Mouse (Mus musculus): ENCODE data around the gene Fbxw9. TPM values are rescaled to one million over a fixed set of nuclear protein-coding genes. Genes with fewer than 3 reads are reported as not detected.

Gene Fbxw9
- polyA plus RNA-seq, 1 experiment from 2014 or later = 20.4 TPM

DNA sequence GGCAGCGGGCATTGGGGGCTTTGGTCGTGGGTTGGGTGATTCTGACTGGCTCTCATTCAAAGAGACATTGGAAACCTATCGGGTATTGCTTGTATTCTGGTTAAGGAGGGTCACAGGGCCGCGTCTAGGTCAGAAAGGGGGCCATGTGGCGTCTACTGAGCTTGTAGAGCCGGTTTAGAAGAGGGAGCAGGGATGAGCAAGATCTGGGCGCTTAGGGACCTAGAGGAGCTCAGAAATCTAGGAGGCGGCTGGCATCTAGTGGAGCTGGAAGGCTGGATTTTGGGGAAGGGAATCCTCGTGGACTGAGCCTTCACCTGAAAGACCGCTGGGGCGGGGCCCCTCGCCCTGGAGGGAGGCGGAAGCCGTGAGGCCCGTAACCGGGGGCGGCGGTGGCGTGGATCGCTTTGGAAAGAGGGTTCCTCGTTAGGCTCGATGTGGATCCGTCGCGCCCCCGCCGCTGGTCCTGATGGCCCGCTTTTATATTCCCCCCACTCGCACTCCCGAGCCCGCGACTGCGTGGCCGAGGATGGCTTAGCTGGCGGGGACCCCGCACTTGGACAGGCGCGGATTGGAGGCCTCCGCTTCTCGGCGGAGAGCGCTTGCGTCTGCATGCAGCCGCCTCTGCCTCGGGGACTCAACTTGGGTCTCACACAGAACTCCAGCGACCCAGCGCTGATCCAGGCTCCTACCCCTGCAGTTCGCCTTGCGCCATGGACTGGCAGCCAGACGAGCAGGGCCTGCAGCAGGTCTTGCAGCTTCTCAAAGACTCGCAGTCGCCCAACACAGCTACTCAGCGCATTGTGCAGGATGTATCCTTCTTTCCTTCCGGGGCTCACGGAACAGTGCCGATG, 21.9 kb upstream of the Fbxw9 start:
- H3K9me3 ChIP-seq (replicated peaks; ENCODE audit: control insufficient read depth, low read length) = no peaks in the 10 kb centered on the region
- DNase-seq (ENCODE audit: low spot score) = peak; percentile 58

DNA sequence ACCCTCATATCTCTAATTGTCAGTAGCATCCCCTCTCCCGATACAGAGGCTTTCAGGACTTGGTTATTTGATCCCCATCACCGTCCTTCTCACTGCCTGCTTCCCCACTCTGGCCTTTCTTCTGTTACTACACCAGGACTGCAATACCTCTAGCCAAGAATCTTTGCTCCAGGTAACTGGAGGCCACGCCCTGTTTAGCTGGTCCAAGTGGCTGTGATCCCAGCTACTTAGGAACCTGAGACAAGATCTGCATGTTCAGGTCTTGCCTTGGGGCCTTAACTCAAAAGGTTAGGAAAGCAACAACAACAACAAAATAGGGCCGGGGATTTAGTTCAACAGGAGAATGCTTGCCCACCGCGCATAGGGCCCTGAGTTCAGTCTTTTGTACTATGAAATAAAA, 16.2 kb upstream of the Fbxw9 start:
- Histone ChIP-seq H3K4me1 (ENCODE audit: control insufficient read depth, insufficient read depth, low read length) (no peaks in the 10 kb centered on the region; the same call in 1 of the 2 replicates), H3K27me3 (ENCODE audit: control insufficient read depth, insufficient read depth, low read length) (no peaks in the 10 kb centered on the region), H3K27ac (replicated peaks; ENCODE audit: low read depth, low read length) (no peak overlapping the region), H3K9me3 (replicated peaks; ENCODE audit: control insufficient read depth, low read length) (no peaks in the 10 kb centered on the region), H3K4me3 (ENCODE audit: low read depth, low read length) (no peak overlapping the region), H3K9ac (replicated peaks; ENCODE audit: low read length) (no peak overlapping the region), H3K4me2 (ENCODE audit: low read depth, low read length) (no peak overlapping the region), H3K36me3 (replicated peaks; ENCODE audit: control insufficient read depth, insufficient read depth, low read depth, low read length) (peaks cover 31% of the 10 kb centered on the region)
- DNase-seq (ENCODE audit: low spot score) (no peak), ATAC-seq (replicated peaks; ENCODE audit: insufficient number of reproducible peaks, low FRiP score, low TSS enrichment, low read depth) (no peak)
- WGBS = 89% methylated on average over 6 of the region's 6 CpGs

More for the DNA sequence above, 21.9 kb upstream of the Fbxw9 start:
- Histone ChIP-seq H3K4me3 (ENCODE audit: low read depth, low read length) (peak overlapping the region; percentile 83), H3K4me2 (ENCODE audit: low read depth, low read length) (peak overlapping the region; percentile 84), H3K9ac (replicated peaks; ENCODE audit: low read length) (peak overlapping the region; percentile 92), H3K27me3 (ENCODE audit: control insufficient read depth, insufficient read depth, low read length) (no peaks in the 10 kb centered on the region), H3K36me3 (replicated peaks; ENCODE audit: control insufficient read depth, insufficient read depth, low read depth, low read length) (peaks cover 4% of the 10 kb centered on the region), H3K4me1 (ENCODE audit: control insufficient read depth, insufficient read depth, low read length) (peaks cover 3% of the 10 kb centered on the region), H3K27ac (replicated peaks; ENCODE audit: low read depth, low read length) (peak overlapping the region; percentile 99)
- ATAC-seq (replicated peaks; ENCODE audit: insufficient number of reproducible peaks, low FRiP score, low TSS enrichment, low read depth) = peak; percentile 15
- under 1% methylated on average over 56 of the region's 57 CpGs for WGBS

GRCm38 (mm10) chr8:85057367-85057766, 2.5 kb upstream of the Fbxw9 start:
- H3K36me3 ChIP-seq (replicated peaks; ENCODE audit: control insufficient read depth, insufficient read depth, low read depth, low read length) = peaks cover 10% of the 10 kb centered on the region; the same call in 1 of the 2 replicates
- WGBS = 86% methylated on average over 7 of the region's 7 CpGs

DNA sequence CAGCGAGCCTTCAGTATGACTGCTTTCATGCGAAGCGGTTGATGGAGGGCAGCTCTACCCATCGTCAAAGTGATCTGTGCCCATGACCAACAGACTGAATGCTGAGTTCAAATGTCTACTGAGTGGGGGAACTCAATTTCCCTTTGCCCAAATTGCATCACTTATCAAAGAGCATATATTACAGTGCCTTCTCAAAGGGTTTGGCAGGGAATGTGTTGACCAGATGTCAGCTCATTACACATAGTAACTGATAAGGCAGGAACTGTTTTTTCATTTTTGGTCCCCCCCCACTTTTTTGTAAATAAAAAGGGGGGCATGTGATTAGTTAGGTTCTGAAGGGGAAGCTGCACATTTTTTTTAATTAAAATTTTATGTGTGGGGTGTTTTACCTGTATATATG, 2.7 kb downstream of the Fbxw9 start:
- WGBS = 97% methylated on average over 4 of the region's 4 CpGs
- no peaks in the 10 kb centered on the region for H3K36me3 ChIP-seq (replicated peaks; ENCODE audit: control insufficient read depth, insufficient read depth, low read depth, low read length)

More at GRCm38 (mm10) chr8:85057367-85057766, 2.5 kb upstream of the Fbxw9 start:
- no peak overlapping the region for H3K4me2 ChIP-seq (ENCODE audit: low read depth, low read length)
- DNase-seq (ENCODE audit: low spot score) = no peak
- H3K9ac ChIP-seq (replicated peaks; ENCODE audit: low read length) = no peak overlapping the region
- H3K9me3 ChIP-seq (replicated peaks; ENCODE audit: control insufficient read depth, low read length) = no peaks in the 10 kb centered on the region
- H3K27me3 ChIP-seq (ENCODE audit: control insufficient read depth, insufficient read depth, low read length) = no peaks in the 10 kb centered on the region
- H3K4me3 ChIP-seq (ENCODE audit: low read depth, low read length) = no peak overlapping the region
- no peak overlapping the region for H3K27ac ChIP-seq (replicated peaks; ENCODE audit: low read depth, low read length)
- ATAC-seq (replicated peaks; ENCODE audit: insufficient number of reproducible peaks, low FRiP score, low TSS enrichment, low read depth) = no peak
- 0 out of 2 replicates have a peak, but pooled peaks cover 2% of the 10 kb centered on the region for H3K4me1 ChIP-seq (ENCODE audit: control insufficient read depth, insufficient read depth, low read length)

DNA sequence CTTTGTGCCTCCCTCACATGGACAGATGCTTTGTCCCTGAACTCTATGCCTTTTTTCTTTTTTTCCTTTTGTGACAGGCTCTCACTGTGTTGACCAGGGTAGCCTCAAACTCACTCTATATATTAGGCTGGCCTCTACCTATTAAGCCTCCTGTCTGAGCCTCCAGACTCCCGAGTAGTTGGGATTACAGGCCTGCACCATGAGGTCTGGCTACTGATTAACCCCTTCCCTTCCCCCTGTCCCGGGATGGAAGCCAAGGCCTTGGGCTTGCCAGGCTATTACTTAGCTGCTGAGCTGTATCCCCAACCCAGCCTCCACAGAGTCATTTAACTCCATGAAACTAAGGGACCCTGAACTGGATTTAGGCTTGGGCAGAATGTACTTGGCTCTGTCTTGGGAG, 5.4 kb downstream of the Fbxw9 start:
- ATAC-seq (replicated peaks; ENCODE audit: insufficient number of reproducible peaks, low FRiP score, low TSS enrichment, low read depth) = no peak
- DNase-seq (ENCODE audit: low spot score) = no peak
- H3K4me1 ChIP-seq (ENCODE audit: control insufficient read depth, insufficient read depth, low read length) = 0 out of 2 replicates have a peak, but pooled peaks cover 2% of the 10 kb centered on the region
- H3K4me2 ChIP-seq (ENCODE audit: low read depth, low read length) = no peak overlapping the region
- H3K4me3 ChIP-seq (ENCODE audit: low read depth, low read length) = no peak overlapping the region
- no peaks in the 10 kb centered on the region for H3K36me3 ChIP-seq (replicated peaks; ENCODE audit: control insufficient read depth, insufficient read depth, low read depth, low read length)
- 56% methylated on average over 2 of the region's 2 CpGs for WGBS
- H3K27me3 ChIP-seq (ENCODE audit: control insufficient read depth, insufficient read depth, low read length) = no peaks in the 10 kb centered on the region
- H3K27ac ChIP-seq (replicated peaks; ENCODE audit: low read depth, low read length) = no peak overlapping the region
- no peak overlapping the region for H3K9ac ChIP-seq (replicated peaks; ENCODE audit: low read length)
- no peaks in the 10 kb centered on the region for H3K9me3 ChIP-seq (replicated peaks; ENCODE audit: control insufficient read depth, low read length)

More for the DNA sequence above, 2.7 kb downstream of the Fbxw9 start:
- DNase-seq (ENCODE audit: low spot score) (no peak), ATAC-seq (replicated peaks; ENCODE audit: insufficient number of reproducible peaks, low FRiP score, low TSS enrichment, low read depth) (no peak)
- H3K27ac ChIP-seq (replicated peaks; ENCODE audit: low read depth, low read length) = no peak overlapping the region
- H3K4me2 ChIP-seq (ENCODE audit: low read depth, low read length) = no peak overlapping the region
- H3K9ac ChIP-seq (replicated peaks; ENCODE audit: low read length) = no peak overlapping the region
- H3K4me3 ChIP-seq (ENCODE audit: low read depth, low read length) = no peak overlapping the region
- 0 out of 2 replicates have a peak, but pooled peaks cover 2% of the 10 kb centered on the region for H3K4me1 ChIP-seq (ENCODE audit: control insufficient read depth, insufficient read depth, low read length)
- H3K9me3 ChIP-seq (replicated peaks; ENCODE audit: control insufficient read depth, low read length) = no peaks in the 10 kb centered on the region
- no peaks in the 10 kb centered on the region for H3K27me3 ChIP-seq (ENCODE audit: control insufficient read depth, insufficient read depth, low read length)

- Histone ChIP-seq H3K9me3 (replicated peaks; ENCODE audit: control insufficient read depth, low read length) (no peaks in the 10 kb centered on the region), H3K4me2 (ENCODE audit: low read depth, low read length) (no peak overlapping the region; the same call in 1 of the 2 replicates), H3K9ac (replicated peaks; ENCODE audit: low read length) (no peak overlapping the region), H3K36me3 (replicated peaks; ENCODE audit: control insufficient read depth, insufficient read depth, low read depth, low read length) (no peaks in the 10 kb centered on the region), H3K4me1 (ENCODE audit: control insufficient read depth, insufficient read depth, low read length) (no peaks in the 10 kb centered on the region), H3K27me3 (ENCODE audit: control insufficient read depth, insufficient read depth, low read length) (no peaks in the 10 kb centered on the region), H3K27ac (replicated peaks; ENCODE audit: low read depth, low read length) (no peak overlapping the region), H3K4me3 (ENCODE audit: low read depth, low read length) (no peak overlapping the region)
- ATAC-seq (replicated peaks; ENCODE audit: insufficient number of reproducible peaks, low FRiP score, low TSS enrichment, low read depth) (no peak), DNase-seq (ENCODE audit: low spot score) (no peak)
- 98% methylated on average over 2 of the region's 2 CpGs for WGBS
Observed at GRCm38 (mm10) chr8:85067155-85067554, 7.3 kb downstream of the Fbxw9 start.

DNA sequence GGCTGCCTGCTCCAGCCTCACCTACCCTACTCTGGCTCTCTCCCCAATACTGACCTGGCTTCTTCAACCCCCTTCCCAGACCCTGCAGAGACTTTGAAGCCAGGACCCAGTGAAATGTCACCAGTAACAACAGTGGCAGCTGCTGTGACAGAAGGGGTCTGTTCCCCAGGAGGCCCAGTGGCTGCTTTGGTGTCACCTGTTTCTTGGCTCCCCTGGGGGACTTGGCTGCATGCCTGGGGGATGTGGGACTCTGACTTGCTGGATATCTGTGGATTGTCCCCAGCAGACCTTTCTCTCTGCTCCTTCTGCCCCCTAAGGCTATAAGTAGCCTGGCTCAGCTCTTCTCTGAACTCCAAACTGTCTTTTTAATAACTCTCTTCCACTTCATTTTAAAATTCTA, 8.1 kb downstream of the Fbxw9 start, which contains the start of gene Gm5741:
Gene Gm5741, minus strand, starts transcription at position 1 of the 400 bp plus-strand sequence.
- H3K4me1 ChIP-seq (ENCODE audit: control insufficient read depth, insufficient read depth, low read length) = no peaks in the 10 kb centered on the region
- H3K27ac ChIP-seq (replicated peaks; ENCODE audit: low read depth, low read length) = no peak within 1 kb of the TSS
- H3K27me3 ChIP-seq (ENCODE audit: control insufficient read depth, insufficient read depth, low read length) = no peaks in the 10 kb centered on the region
- no peaks in the 10 kb centered on the region for H3K36me3 ChIP-seq (replicated peaks; ENCODE audit: control insufficient read depth, insufficient read depth, low read depth, low read length)
- no peak for ATAC-seq (replicated peaks; ENCODE audit: insufficient number of reproducible peaks, low FRiP score, low TSS enrichment, low read depth)
- H3K9me3 ChIP-seq (replicated peaks; ENCODE audit: control insufficient read depth, low read length) = no peaks in the 10 kb centered on the region
- DNase-seq (ENCODE audit: low spot score) = no peak
- no peak within 1 kb of the TSS for H3K9ac ChIP-seq (replicated peaks; ENCODE audit: low read length)
- H3K4me2 ChIP-seq (ENCODE audit: low read depth, low read length) = no peak within 1 kb of the TSS; the same call in 1 of the 2 replicates
- no peak within 1 kb of the TSS for H3K4me3 ChIP-seq (ENCODE audit: low read depth, low read length)

DNA sequence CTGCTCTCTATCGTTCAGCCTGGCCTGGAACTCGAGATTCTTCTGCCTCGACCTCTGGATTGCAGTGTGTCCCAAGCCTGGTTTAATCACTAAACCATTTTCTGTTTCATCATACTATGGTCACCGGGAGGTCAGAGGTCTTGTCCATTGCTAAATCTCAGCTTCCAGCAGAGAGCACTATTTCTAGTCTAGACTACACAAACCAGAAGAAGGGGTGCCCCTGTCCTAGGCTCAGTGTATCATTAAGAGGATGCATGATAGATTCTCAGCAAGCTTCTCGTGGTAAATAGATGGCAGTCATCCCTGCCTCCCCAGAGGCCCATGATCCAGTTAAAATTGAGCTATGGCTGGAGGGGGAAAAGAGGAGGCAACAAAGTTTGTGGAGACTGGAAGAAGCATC, 11.2 kb downstream of the Fbxw9 start:
- Histone ChIP-seq H3K27ac (replicated peaks; ENCODE audit: low read depth, low read length) (peak overlapping the region; percentile 93; the same call in 1 of the 2 replicates), H3K9me3 (replicated peaks; ENCODE audit: control insufficient read depth, low read length) (no peaks in the 10 kb centered on the region), H3K4me2 (ENCODE audit: low read depth, low read length) (peak overlapping the region; percentile 68), H3K36me3 (replicated peaks; ENCODE audit: control insufficient read depth, insufficient read depth, low read depth, low read length) (no peaks in the 10 kb centered on the region; the same call in 1 of the 2 replicates), H3K27me3 (ENCODE audit: control insufficient read depth, insufficient read depth, low read length) (no peaks in the 10 kb centered on the region), H3K9ac (replicated peaks; ENCODE audit: low read length) (peak overlapping the region; percentile 23; the same call in 1 of the 2 replicates), H3K4me1 (ENCODE audit: control insufficient read depth, insufficient read depth, low read length) (no peaks in the 10 kb centered on the region), H3K4me3 (ENCODE audit: low read depth, low read length) (peak overlapping the region; percentile 88; the same call in 1 of the 2 replicates)
- DNase-seq (ENCODE audit: low spot score) (no peak), ATAC-seq (replicated peaks; ENCODE audit: insufficient number of reproducible peaks, low FRiP score, low TSS enrichment, low read depth) (no peak)
- WGBS = 84% methylated on average over 5 of the region's 5 CpGs
